Mouse (Mus musculus): ENCODE measurements around the gene Gatad2b. TPM values are rescaled to one million over a fixed set of nuclear protein-coding genes. Genes with fewer than 3 reads are reported as not detected.
A peak's percentile ranks its signal among the peaks of the same experiment; 100 is the strongest.

Gene Gatad2b
- polyA plus RNA-seq, 1 experiment from 2014 or later, result 4.7 TPM

GRCm38 (mm10) chr3:90386817-90387216 is 93.8 kb downstream of the Gatad2b start:
- no peak for TF ChIP-seq CTCF (IDR thresholded peaks at IDR 0.05; ENCODE audit: low read depth)
- Histone ChIP-seq H3K9ac (ENCODE audit: low read depth, low read length) (no peak overlapping the region), H3K9me3 (ENCODE audit: control insufficient read depth) (no peaks in the 10 kb centered on the region), H3K27ac (ENCODE audit: low read depth, low read length) (no peak overlapping the region), H3K27me3 (replicated peaks; ENCODE audit: control insufficient read depth, insufficient read depth, low read length) (no peaks in the 10 kb centered on the region), H3K4me2 (replicated peaks; ENCODE audit: low read depth) (no peak overlapping the region), H3K4me3 (ENCODE audit: low read depth, low read length) (no peak overlapping the region), H3K4me1 (replicated peaks; ENCODE audit: control insufficient read depth, insufficient read depth, low read length) (0 out of 2 replicates have a peak, but pooled peaks cover 4% of the 10 kb centered on the region), H3K36me3 (ENCODE audit: control insufficient read depth, insufficient read depth) (peaks cover 8% of the 10 kb centered on the region; the same call in 1 of the 2 replicates)
- 94% methylated on average over 10 of the region's 10 CpGs for WGBS
- no peak for ATAC-seq

GRCm38 (mm10) chr3:90387483-90387882 is 94.5 kb downstream of the Gatad2b start:
- Histone ChIP-seq H3K4me2 (replicated peaks; ENCODE audit: low read depth) (no peak overlapping the region), H3K9me3 (ENCODE audit: control insufficient read depth) (no peaks in the 10 kb centered on the region), H3K36me3 (ENCODE audit: control insufficient read depth, insufficient read depth) (peaks cover 15% of the 10 kb centered on the region; the same call in 1 of the 2 replicates), H3K27ac (ENCODE audit: low read depth, low read length) (no peak overlapping the region), H3K4me3 (ENCODE audit: low read depth, low read length) (no peak overlapping the region), H3K27me3 (replicated peaks; ENCODE audit: control insufficient read depth, insufficient read depth, low read length) (no peaks in the 10 kb centered on the region), H3K4me1 (replicated peaks; ENCODE audit: control insufficient read depth, insufficient read depth, low read length) (0 out of 2 replicates have a peak, but pooled peaks cover 4% of the 10 kb centered on the region), H3K9ac (ENCODE audit: low read depth, low read length) (no peak overlapping the region)
- 63% methylated on average over 11 of the region's 11 CpGs for WGBS
- no peak for ATAC-seq
- peak; percentile 8; the same call in 1 of the 2 replicates for TF ChIP-seq CTCF (IDR thresholded peaks at IDR 0.05; ENCODE audit: low read depth)

GRCm38 (mm10) chr3:90388192-90388591 is 95.2 kb downstream of the Gatad2b start:
- 90% methylated on average over 4 of the region's 4 CpGs for WGBS

GRCm38 (mm10) chr3:90388726-90389510 is 95.9 kb downstream of the Gatad2b start:
- H3K27me3 ChIP-seq (replicated peaks; ENCODE audit: control insufficient read depth, insufficient read depth, low read length), result no peaks in the 10 kb centered on the region
- TF ChIP-seq CTCF (IDR thresholded peaks at IDR 0.05; ENCODE audit: low read depth), result peak; percentile 45; the same call in 1 of the 2 replicates
- H3K4me1 ChIP-seq (replicated peaks; ENCODE audit: control insufficient read depth, insufficient read depth, low read length), result 0 out of 2 replicates have a peak, but pooled peaks cover 4% of the 10 kb centered on the region
- H3K9me3 ChIP-seq (ENCODE audit: control insufficient read depth), result no peaks in the 10 kb centered on the region
- peak overlapping the region; percentile 37 for H3K9ac ChIP-seq (ENCODE audit: low read depth, low read length)
- H3K27ac ChIP-seq (ENCODE audit: low read depth, low read length), result no peak overlapping the region
- WGBS, result 6% methylated on average over 53 of the region's 53 CpGs
- peak; percentile 48 for ATAC-seq
- peaks cover 29% of the 10 kb centered on the region for H3K36me3 ChIP-seq (ENCODE audit: control insufficient read depth, insufficient read depth)
- peak overlapping the region; percentile 56 for H3K4me3 ChIP-seq (ENCODE audit: low read depth, low read length)
- H3K4me2 ChIP-seq (replicated peaks; ENCODE audit: low read depth), result peak overlapping the region; percentile 96

More at GRCm38 (mm10) chr3:90388192-90388591, 95.2 kb downstream of the Gatad2b start:
- H3K36me3 ChIP-seq (ENCODE audit: control insufficient read depth, insufficient read depth), result peaks cover 22% of the 10 kb centered on the region; the same call in 1 of the 2 replicates
- no peaks in the 10 kb centered on the region for H3K9me3 ChIP-seq (ENCODE audit: control insufficient read depth)
- no peak for ATAC-seq
- no peak overlapping the region for H3K27ac ChIP-seq (ENCODE audit: low read depth, low read length)
- no peak for TF ChIP-seq CTCF (IDR thresholded peaks at IDR 0.05; ENCODE audit: low read depth)
- H3K27me3 ChIP-seq (replicated peaks; ENCODE audit: control insufficient read depth, insufficient read depth, low read length), result no peaks in the 10 kb centered on the region
- no peak overlapping the region for H3K4me3 ChIP-seq (ENCODE audit: low read depth, low read length)
- H3K4me1 ChIP-seq (replicated peaks; ENCODE audit: control insufficient read depth, insufficient read depth, low read length), result 0 out of 2 replicates have a peak, but pooled peaks cover 4% of the 10 kb centered on the region
- H3K4me2 ChIP-seq (replicated peaks; ENCODE audit: low read depth), result no peak overlapping the region; the same call in 1 of the 2 replicates
- H3K9ac ChIP-seq (ENCODE audit: low read depth, low read length), result no peak overlapping the region

- Histone ChIP-seq H3K9me3 (ENCODE audit: control insufficient read depth) (no peaks in the 10 kb centered on the region), H3K4me2 (replicated peaks; ENCODE audit: low read depth) (peak within 1 kb of the TSS; percentile 96), H3K36me3 (ENCODE audit: control insufficient read depth, insufficient read depth) (peaks cover 38% of the 10 kb centered on the region), H3K4me3 (ENCODE audit: low read depth, low read length) (peak within 1 kb of the TSS; percentile 56), H3K4me1 (replicated peaks; ENCODE audit: control insufficient read depth, insufficient read depth, low read length) (0 out of 2 replicates have a peak, but pooled peaks cover 4% of the 10 kb centered on the region), H3K9ac (ENCODE audit: low read depth, low read length) (peak within 1 kb of the TSS; percentile 37), H3K27me3 (replicated peaks; ENCODE audit: control insufficient read depth, insufficient read depth, low read length) (no peaks in the 10 kb centered on the region), H3K27ac (ENCODE audit: low read depth, low read length) (no peak within 1 kb of the TSS)
- 2% methylated on average over 54 of the region's 55 CpGs for WGBS
- no peak for TF ChIP-seq CTCF (IDR thresholded peaks at IDR 0.05; ENCODE audit: low read depth)
- peak; percentile 36 for ATAC-seq
Measured at GRCm38 (mm10) chr3:90389511-90390490, 96.8 kb downstream of the Gatad2b start, which contains the start of gene Slc27a3. Gene Slc27a3, minus strand, starts transcription at chr3:90389938.
